Mouse (Mus musculus) ES-E14 (cell line): ENCODE measurements around the gene Dlgap4. TPM values are rescaled to one million over a fixed set of nuclear protein-coding genes. Genes with fewer than 3 reads are reported as not detected.

Experiments
- DNase-seq: peaks from one replicate; pipeline ENCODE4 v3.0.0-alpha.2; 2013; ENCODE audit warnings: low read depth, low spot score
- H3K27ac ChIP-seq: 2 replicates; pipeline ENCODE4 v1.5.1; 2012; ENCODE audit warnings: low read depth, mild to moderate bottlenecking, low read length, moderate library complexity, mixed read lengths; ENCODE audit not compliant: poor library complexity, insufficient read depth, severe bottlenecking
- H3K36me3 ChIP-seq: 2 replicates; pipeline ENCODE4 v1.6.1; 2012; ENCODE audit warnings: mild to moderate bottlenecking, low read length, moderate library complexity, mixed read lengths; ENCODE audit not compliant: control insufficient read depth, poor library complexity, insufficient read depth, severe bottlenecking
- H3K4me1 ChIP-seq, 2 experiments: fragments of 150-350 bp in 1 of 2; sonication (generic) in 1 of 2; 2 replicates each; pipeline ENCODE4 v1.6.1; 2012; ENCODE audit warnings: low read length in 2 of 2, mild to moderate bottlenecking in 1 of 2, mixed read lengths in 1 of 2; ENCODE audit not compliant: control insufficient read depth in 2 of 2, insufficient read depth in 2 of 2, poor library complexity in 1 of 2
- H3K4me3 ChIP-seq, 2 experiments: fragments of 150-350 bp in 1 of 2; sonication (generic) in 1 of 2; 2 replicates each; pipeline ENCODE4 v1.5.1; 2012; ENCODE audit warnings: low read length in 2 of 2, low read depth in 1 of 2, mild to moderate bottlenecking in 1 of 2, mixed read lengths in 1 of 2; ENCODE audit not compliant: insufficient read depth in 1 of 2, poor library complexity in 1 of 2, severe bottlenecking in 1 of 2
- H3K9ac ChIP-seq: 2 replicates; pipeline ENCODE4 v1.6.1; 2012; ENCODE audit warnings: low read depth, mild to moderate bottlenecking, low read length, mixed read lengths; ENCODE audit not compliant: poor library complexity, insufficient read depth, severe bottlenecking
- H3K9me3 ChIP-seq: fragments of 150-350 bp; sonication (generic); 2 replicates; pipeline ENCODE4 v1.6.1; 2012; ENCODE audit warnings: low read depth, mild to moderate bottlenecking, low read length; ENCODE audit not compliant: control insufficient read depth, insufficient read depth
- CHD2 ChIP-seq: IDR thresholded peaks from 2 replicates; pipeline ENCODE4 v1.6.1; 2014; ENCODE audit warnings: mild to moderate bottlenecking, low read depth, low read length, inconsistent platforms
- HCFC1 ChIP-seq: IDR thresholded peaks from 2 replicates; pipeline ENCODE4 v1.6.1; 2012; ENCODE audit warnings: low read length, inconsistent platforms, borderline replicate concordance; ENCODE audit not compliant: insufficient read depth
- MAFK ChIP-seq: IDR thresholded peaks from 2 replicates; pipeline ENCODE4 v1.6.1; 2014; ENCODE audit warnings: mild to moderate bottlenecking, low read depth, low read length, inconsistent platforms; ENCODE audit not compliant: insufficient read depth
- ZC3H11A ChIP-seq: IDR thresholded peaks from 2 replicates; pipeline ENCODE4 v1.6.1; 2012; ENCODE audit warnings: low read depth, mild to moderate bottlenecking, inconsistent platforms, low read length, borderline replicate concordance
- ZNF384 ChIP-seq: IDR thresholded peaks from 2 replicates; pipeline ENCODE4 v1.6.1; 2012; ENCODE audit warnings: low read depth, low read length, inconsistent platforms
- in situ Hi-C, 2 experiments: fragments of 600-800 bp; cut with MboI; formaldehyde crosslinking; loops; one replicate each; pipeline ENCODE4 v1.15.1; 2025; ENCODE audit warnings: low sequenced_read_pairs in 2 of 2, inconsistent platforms in 1 of 2; ENCODE audit not compliant: unreplicated experiment in 2 of 2
- total RNA-seq: library from RNA; depleted of rRNA; stranded (reverse); fragments of 300-350 nt; gene quantifications from 2 replicates; pipeline ENCODE4 v1.2.3, GENCODE M21; 2012

Gene Dlgap4
- total RNA-seq, 1 experiment, result 28.8 TPM

- no peak overlapping the region for H3K9ac ChIP-seq
- no peak overlapping the region for H3K4me3 ChIP-seq
- H3K9me3 ChIP-seq, result no peaks in the 10 kb centered on the region
- no peak overlapping the region for H3K27ac ChIP-seq
- DNase-seq, result no peak
- in situ Hi-C loops, result loop anchor here in 1 of 2 experiments (10.0 kb wide), 1 partner anchor 102 kb away; no protein-coding TSS in a partner anchor
- TF ChIP-seq ZNF384, result no peak
- H3K36me3 ChIP-seq, result no peaks in the 10 kb centered on the region
- H3K4me1 ChIP-seq, result peaks cover 4 to 9% of the 10 kb centered on the region in 2 experiments; a peak in 3 of 4 replicates
These were observed 10.9 kb upstream of the Dlgap4 start for GRCm38 (mm10) chr2:156602581-156602980.

DNA sequence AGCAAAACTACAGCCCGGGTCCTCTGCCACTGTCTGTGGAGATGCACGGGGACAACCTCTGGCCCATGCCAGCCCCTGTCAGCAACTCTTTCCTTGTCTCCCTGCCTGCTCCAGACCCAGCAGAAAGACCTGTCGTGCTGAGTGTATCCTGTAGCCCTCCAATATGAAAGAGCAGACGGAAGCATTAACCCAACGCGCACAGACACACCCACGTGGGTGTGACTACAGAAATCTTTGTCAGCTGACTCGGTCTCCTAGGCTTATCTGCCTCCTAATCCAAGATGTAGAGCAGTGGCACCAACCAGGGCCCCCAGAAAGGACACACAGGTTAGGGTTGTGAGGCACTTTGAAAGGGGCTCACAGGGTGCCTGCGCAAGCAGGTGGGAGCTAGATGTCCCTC is 9.8 kb upstream of the Dlgap4 start:
- Histone ChIP-seq H3K4me1 (peaks cover 4 to 9% of the 10 kb centered on the region in 2 experiments; a peak in 3 of 4 replicates), H3K4me3 (no peak overlapping the region), H3K9ac (no peak overlapping the region), H3K27ac (no peak overlapping the region), H3K36me3 (no peaks in the 10 kb centered on the region), H3K9me3 (no peaks in the 10 kb centered on the region)
- in situ Hi-C loops, result loop anchor here in 1 of 2 experiments (10.0 kb wide), 1 partner anchor 101 kb away; no protein-coding TSS in a partner anchor
- DNase-seq, result no peak
- TF ChIP-seq ZC3H11A, result no peak
- no peak for TF ChIP-seq HCFC1
- TF ChIP-seq CHD2, result no peak
- no peak for TF ChIP-seq ZNF384
- TF ChIP-seq MAFK, result no peak

DNA sequence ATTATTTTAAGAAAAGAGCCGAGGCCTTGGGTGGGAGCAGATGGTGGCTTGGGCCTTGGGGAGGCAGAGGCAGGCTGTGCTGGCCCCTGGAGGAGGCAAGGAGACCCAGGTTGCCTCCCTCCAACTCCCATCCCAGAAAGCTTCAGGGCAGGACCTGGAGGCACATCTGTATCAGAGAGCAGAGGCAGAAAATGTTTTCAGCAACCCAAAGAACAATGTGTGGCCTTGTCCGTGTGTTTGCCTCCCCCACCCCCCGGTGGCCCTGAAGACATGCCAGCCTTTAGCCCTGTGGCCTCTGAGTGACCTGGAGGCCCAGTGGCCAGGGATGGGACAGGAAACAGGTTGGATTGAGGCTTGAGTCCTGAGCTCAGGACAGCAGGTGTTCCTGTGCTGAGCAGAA is 8.4 kb upstream of the Dlgap4 start:
- no peak for DNase-seq
- no peak for TF ChIP-seq MAFK
- no peak for TF ChIP-seq CHD2
- H3K4me1 ChIP-seq, result peaks cover 4 to 9% of the 10 kb centered on the region in 2 experiments; a peak in 3 of 4 replicates
- H3K9me3 ChIP-seq, result no peaks in the 10 kb centered on the region
- no peak overlapping the region for H3K4me3 ChIP-seq
- H3K36me3 ChIP-seq, result no peaks in the 10 kb centered on the region
- H3K27ac ChIP-seq, result no peak overlapping the region
- no peak overlapping the region for H3K9ac ChIP-seq
- in situ Hi-C loops, result loop anchor here in 1 of 2 experiments (10.0 kb wide), 1 partner anchor 100 kb away; no protein-coding TSS in a partner anchor

DNA sequence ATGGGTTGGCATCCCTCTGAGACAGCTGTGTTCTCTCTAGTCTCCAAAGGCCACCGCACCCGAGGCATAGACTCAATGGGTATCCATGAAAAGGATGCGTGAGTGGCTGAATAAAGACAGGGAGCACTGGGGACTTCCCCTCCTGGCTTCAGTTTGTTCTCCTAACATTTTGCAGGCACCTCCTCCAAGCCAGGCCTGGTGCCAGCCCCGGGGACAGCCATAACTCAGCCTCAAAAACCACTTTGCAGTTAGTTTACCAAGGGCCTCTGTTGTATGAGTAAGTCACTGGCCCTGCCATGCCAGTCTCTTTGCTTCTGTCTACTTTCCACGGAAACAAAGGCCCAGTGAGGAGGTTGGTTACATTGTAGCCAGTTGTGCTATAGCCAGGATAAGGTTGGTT is 7.5 kb upstream of the Dlgap4 start:
- no peak for DNase-seq
- Histone ChIP-seq H3K4me3 (no peak overlapping the region), H3K36me3 (no peaks in the 10 kb centered on the region), H3K9me3 (no peaks in the 10 kb centered on the region), H3K27ac (no peak overlapping the region), H3K9ac (no peak overlapping the region), H3K4me1 (peaks cover 4 to 9% of the 10 kb centered on the region in 2 experiments; a peak in 3 of 4 replicates)
- in situ Hi-C loops, result loop anchor here in 1 of 2 experiments (10.0 kb wide), 1 partner anchor 99 kb away; no protein-coding TSS in a partner anchor
- TF ChIP-seq ZNF384 (no peak), CHD2 (no peak), MAFK (no peak), ZC3H11A (no peak), HCFC1 (no peak)

DNA sequence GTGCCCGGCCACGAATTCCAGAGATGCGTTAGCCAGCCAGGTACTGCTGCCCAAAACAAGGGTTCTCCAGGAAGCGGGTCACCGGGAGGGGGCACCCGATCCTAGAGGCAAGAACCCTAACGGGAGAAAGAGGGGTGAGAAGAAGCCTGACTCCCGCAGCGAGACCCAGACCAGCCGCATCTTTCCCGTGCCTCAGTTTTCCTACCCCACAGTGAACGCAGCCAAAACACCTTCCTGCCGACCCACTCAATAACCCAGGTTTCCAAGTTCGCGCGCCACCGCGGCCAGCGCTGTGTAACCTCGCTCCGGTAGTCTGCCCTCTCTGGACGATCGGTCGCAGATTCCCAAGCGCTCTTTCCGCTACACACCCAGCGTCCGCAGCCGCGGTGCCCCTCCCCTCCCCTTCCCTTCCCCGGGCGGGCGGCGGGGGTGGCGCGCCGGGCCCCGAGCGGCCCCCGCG is 394 bp upstream of the Dlgap4 start:
- Histone ChIP-seq H3K4me1 (peaks cover 0 to 8% of the 10 kb centered on the region in 2 experiments; a peak in 1 of 4 replicates), H3K9me3 (no peaks in the 10 kb centered on the region), H3K9ac (peak overlapping the region; percentile 72), H3K4me3 (peak overlapping the region; percentile 96 to 97), H3K36me3 (no peaks in the 10 kb centered on the region), H3K27ac (no peak overlapping the region)
- TF ChIP-seq ZNF384 (no peak), HCFC1 (0 out of 2 replicates have a peak, but pooled peaks have one; percentile 8), MAFK (no peak)
- in situ Hi-C loops, result no loop called here
- peak; percentile 35 for DNase-seq
